Mouse (Mus musculus): ENCODE data around the gene Pik3r6. TPM values are rescaled to one million over a fixed set of nuclear protein-coding genes. Genes with fewer than 3 reads are reported as not detected.
A peak's percentile ranks its signal among the peaks of the same experiment; 100 is the strongest.

Gene Pik3r6
- total and polyA plus RNA-seq, 3 experiments: 0.42 to 1.5 TPM; not detected in 1

- H3K79me2 ChIP-seq (ENCODE audit: control insufficient read depth, insufficient read depth, low read length, poor library complexity): no peaks in the 10 kb centered on the region
- H3K27ac ChIP-seq (ENCODE audit: control insufficient read depth, low read depth, low read length): no peak overlapping the region
- H3K36me3 ChIP-seq (ENCODE audit: control insufficient read depth in 1 of 2, insufficient read depth in 2 of 2, low read length in 2 of 2): no peaks in the 10 kb centered on the region
- DNase-seq (ENCODE audit: low read depth, low spot score): no peak
- H3K4me1 ChIP-seq (ENCODE audit: control insufficient read depth in 1 of 2, insufficient read depth in 2 of 2, low read length in 2 of 2): peaks cover 0 to 4% of the 10 kb centered on the region in 2 experiments; a peak in 2 of 4 replicates
- no peaks in the 10 kb centered on the region for H3K9me3 ChIP-seq (replicated peaks; ENCODE audit: insufficient read depth, low read length)
- H3K4me3 ChIP-seq (ENCODE audit: control insufficient read depth in 1 of 2, insufficient read depth in 1 of 2, low read depth in 2 of 2, low read length in 2 of 2): no peak overlapping the region
- no peak overlapping the region for H3K9ac ChIP-seq (ENCODE audit: control insufficient read depth, low read depth, low read length, poor library complexity, severe bottlenecking)
- H3K27me3 ChIP-seq (ENCODE audit: control insufficient read depth in 1 of 2, insufficient read depth in 2 of 2, low read length in 2 of 2): no peaks in the 10 kb centered on the region
- no peak for TF ChIP-seq NRF1 (IDR thresholded peaks at IDR 0.05; ENCODE audit: insufficient read depth, low read depth, low read length, poor library complexity, severe bottlenecking)
- TF ChIP-seq POLR2AphosphoS5 (IDR thresholded peaks at IDR 0.05; ENCODE audit: borderline replicate concordance, low read depth, low read length): no peak
- no peak for TF ChIP-seq EP300 (IDR thresholded peaks at IDR 0.05; ENCODE audit: low read depth in 1 of 2, low read length in 2 of 2)
- no peak for TF ChIP-seq CHD1 (IDR thresholded peaks at IDR 0.05; ENCODE audit: low read depth, low read length)
- TF ChIP-seq USF2 (IDR thresholded peaks at IDR 0.05; ENCODE audit: borderline replicate concordance in 1 of 2, insufficient read depth in 1 of 2, low read depth in 1 of 2, low read length in 2 of 2): no peak
- TF ChIP-seq MAX (IDR thresholded peaks at IDR 0.05; ENCODE audit: low read length): no peak
- TF ChIP-seq GABPA (IDR thresholded peaks at IDR 0.05; ENCODE audit: low read depth, low read length): no peak
- no peak for TF ChIP-seq ZMIZ1 (IDR thresholded peaks at IDR 0.05; ENCODE audit: low read depth, low read length)
- TF ChIP-seq TBP (IDR thresholded peaks at IDR 0.05; ENCODE audit: low read depth, low read length): no peak
- no peak for TF ChIP-seq UBTF (IDR thresholded peaks at IDR 0.05; ENCODE audit: borderline replicate concordance, insufficient read depth, low read depth, low read length)
- no peak for TF ChIP-seq KAT2A (conservative IDR thresholded peaks at IDR 0.05; ENCODE audit: low read depth, low read length)
- TF ChIP-seq POLR2AphosphoS2 (IDR thresholded peaks at IDR 0.05; ENCODE audit: low read length): no peak
- TF ChIP-seq ETS1 (IDR thresholded peaks at IDR 0.05; ENCODE audit: low read depth, low read length): no peak
- no peak for TF ChIP-seq MYB (IDR thresholded peaks at IDR 0.05; ENCODE audit: low read depth, low read length)
- no peak for TF ChIP-seq RCOR1 (IDR thresholded peaks at IDR 0.05; ENCODE audit: low read depth, low read length)
- TF ChIP-seq CTCF (IDR thresholded peaks at IDR 0.05 in 2 of 3, conservative IDR thresholded peaks at IDR 0.05 in 1 of 3; ENCODE audit: control insufficient read depth in 1 of 3, insufficient read depth in 1 of 3, low read depth in 2 of 3, low read length in 3 of 3, poor library complexity in 1 of 3, severe bottlenecking in 1 of 3): no peak
These were observed 33.2 kb downstream of the Pik3r6 start for GRCm38 (mm10) chr11:68536026-68536425.

GRCm38 (mm10) chr11:68536465-68536864, 33.6 kb downstream of the Pik3r6 start:
- no peak for TF ChIP-seq NELFE (IDR thresholded peaks at IDR 0.05; ENCODE audit: low read depth, low read length)
- no peak for TF ChIP-seq BHLHE40 (IDR thresholded peaks at IDR 0.05; ENCODE audit: borderline replicate concordance, low read depth, low read length)
- no peak for TF ChIP-seq POLR2AphosphoS2 (IDR thresholded peaks at IDR 0.05; ENCODE audit: low read length)
- TF ChIP-seq HCFC1 (IDR thresholded peaks at IDR 0.05; ENCODE audit: low read depth, low read length): peak; percentile 74
- no peak for TF ChIP-seq MYC (IDR thresholded peaks at IDR 0.05; ENCODE audit: low read depth, low read length)
- TF ChIP-seq SIN3A (IDR thresholded peaks at IDR 0.05; ENCODE audit: low read length): peak; percentile 43; the same call in 1 of the 2 replicates
- Histone ChIP-seq H3K79me2 (ENCODE audit: control insufficient read depth, insufficient read depth, low read length, poor library complexity) (no peaks in the 10 kb centered on the region), H3K27me3 (ENCODE audit: control insufficient read depth in 1 of 2, insufficient read depth in 2 of 2, low read length in 2 of 2) (no peaks in the 10 kb centered on the region), H3K9me3 (replicated peaks; ENCODE audit: insufficient read depth, low read length) (no peaks in the 10 kb centered on the region), H3K4me3 (ENCODE audit: control insufficient read depth in 1 of 2, insufficient read depth in 1 of 2, low read depth in 2 of 2, low read length in 2 of 2) (no peak overlapping the region), H3K9ac (ENCODE audit: control insufficient read depth, low read depth, low read length, poor library complexity, severe bottlenecking) (no peak overlapping the region), H3K27ac (ENCODE audit: control insufficient read depth, low read depth, low read length) (no peak overlapping the region), H3K4me1 (ENCODE audit: control insufficient read depth in 1 of 2, insufficient read depth in 2 of 2, low read length in 2 of 2) (peaks cover 0 to 4% of the 10 kb centered on the region in 2 experiments; a peak in 2 of 4 replicates), H3K36me3 (ENCODE audit: control insufficient read depth in 1 of 2, insufficient read depth in 2 of 2, low read length in 2 of 2) (no peaks in the 10 kb centered on the region)
- DNase-seq (ENCODE audit: low read depth, low spot score): peak; percentile 58
